In genomic region chr6:90315961-90316360, GRCm38 (mm10) we compare ENCODE assay signal across 25 mouse cellular contexts. TPM values are rescaled to one million over a fixed set of nuclear protein-coding genes. Genes with fewer than 3 reads are reported as not detected.
DNase-seq lines count a peak whose midpoint lies in the region; ATAC-seq lines count a peak whose summit lies in the region.
"Had no signal": no experiment of that assay in that cellular context is flagged by ENCODE, and none has a peak within 500 bp of the region (broad histone marks: within the 10 kb centered on the region; RNA-seq: fewer than 3 reads in every experiment).

No protein-coding gene starts in this region.

- ATAC-seq in embryonic facial prominence, embryonic 15.5 days (ENCODE audit: insufficient number of reproducible peaks, low FRiP score, low TSS enrichment, low read depth): peak; percentile 78
- ATAC-seq: forebrain, embryonic 15.5 days; intestine, embryonic 15.5 days had no signal

- no peak overlapping the region for H3K4me3 ChIP-seq in embryonic facial prominence, embryonic 15.5 days (replicated peaks)
- H3K4me3 ChIP-seq: forebrain, embryonic 15.5 days; heart, adult 2 months; heart, embryonic 15.5 days; hindbrain, embryonic 10.5 days; intestine, embryonic 15.5 days had no signal

- H3K9ac ChIP-seq in embryonic facial prominence, embryonic 15.5 days: no peak overlapping the region
- H3K9ac ChIP-seq: forebrain, embryonic 15.5 days; heart, embryonic 15.5 days; hindbrain, embryonic 14.5 days; intestine, embryonic 15.5 days had no signal

- H3K4me1 ChIP-seq in embryonic facial prominence, embryonic 15.5 days: no peaks in the 10 kb centered on the region
- H3K4me1 ChIP-seq: forebrain, embryonic 15.5 days; heart, embryonic 15.5 days; hindbrain, embryonic 10.5 days; intestine, embryonic 15.5 days had no signal

- H3K27ac ChIP-seq in embryonic facial prominence, embryonic 15.5 days (replicated peaks): no peak overlapping the region
- H3K27ac ChIP-seq: forebrain, embryonic 15.5 days; heart, adult 2 months; heart, embryonic 15.5 days; hindbrain, embryonic 10.5 days; hindbrain, embryonic 14.5 days; intestine, embryonic 15.5 days had no signal

- DNase-seq in heart, adult 11 months: peak; percentile 59
- no peak for DNase-seq in heart, postnatal 14 days
- peak; percentile 13 to 48 for DNase-seq in left cerebral cortex, postnatal 14 days (ENCODE audit: low spot score in 2 of 2)
- peak; percentile 7 for DNase-seq in right cerebral cortex, postnatal 25 days
- no peak for DNase-seq in gastrocnemius, postnatal 10 days
- DNase-seq in lung, postnatal 36 days: no peak
- DNase-seq: adrenal gland, adult 8-10 months; cerebellum, adult 11 months; cerebellum, adult 9-10 months; cerebellum, postnatal 36 days; heart, adult 2 months had no signal

- WGBS in embryonic facial prominence, embryonic 15.5 days: 79% methylated on average over 5 of the region's 5 CpGs

- intact Hi-C loops in heart, postnatal 14 days (cut with DNase I): no loop called here
- intact Hi-C loops in left cerebral cortex, postnatal 14 days (cut with DNase I): no loop called here

- H3K4me2 ChIP-seq in embryonic facial prominence, embryonic 15.5 days (replicated peaks): no peak overlapping the region
- H3K4me2 ChIP-seq: forebrain, embryonic 15.5 days; heart, embryonic 11.5 days; heart, embryonic 15.5 days; hindbrain, embryonic 14.5 days; intestine, embryonic 15.5 days had no signal

- no peaks in the 10 kb centered on the region for H3K27me3 ChIP-seq in embryonic facial prominence, embryonic 15.5 days
- H3K27me3 ChIP-seq: forebrain, embryonic 15.5 days; heart, embryonic 15.5 days; intestine, embryonic 15.5 days had no signal

- H3K36me3 ChIP-seq in embryonic facial prominence, embryonic 15.5 days: no peaks in the 10 kb centered on the region
- H3K36me3 ChIP-seq: forebrain, embryonic 15.5 days; G1E; heart, embryonic 15.5 days; hindbrain, embryonic 10.5 days; intestine, embryonic 15.5 days had no signal

- H3K9me3 ChIP-seq in embryonic facial prominence, embryonic 15.5 days (replicated peaks): no peaks in the 10 kb centered on the region
- H3K9me3 ChIP-seq: forebrain, embryonic 15.5 days; G1E; heart, embryonic 15.5 days; intestine, embryonic 15.5 days had no signal

RNA-seq across cellular contexts. Expression of gene Chst13, which starts 9.0 kb away (rescaled TPM):
- total RNA-seq in heart, postnatal 14 days (2021): under 1 TPM in 1 of 2 experiments, not detected in 1; 0.12 TPM
- 4.4 and 6.8 TPM in 2 replicates for polyA plus RNA-seq in embryonic facial prominence, embryonic 15.5 days (2015; fragmentation: Nextera tagmentation; extraction: Ambion mirVana)
- total RNA-seq in left cerebral cortex, postnatal 14 days (2021): not detected
- 1 to 10 TPM; 1.8 TPM for total RNA-seq in gastrocnemius, postnatal 10 days (2021)
- total RNA-seq: gastrocnemius, adult 8-10 months; gastrocnemius, postnatal 4 days; heart, adult 2 months; heart, postnatal 25 days had no signal
- polyA plus RNA-seq: forebrain, embryonic 15.5 days; heart, embryonic 15.5 days; hindbrain, embryonic 10.5 days; hindbrain, embryonic 14.5 days had no signal

RNA-seq across cellular contexts. Expression of gene BC048671, which starts 14.9 kb away (rescaled TPM):
- total RNA-seq in heart, postnatal 14 days (2021): not detected
- polyA plus RNA-seq in embryonic facial prominence, embryonic 15.5 days (2015; fragmentation: Nextera tagmentation; extraction: Ambion mirVana): not detected in 2 replicates
- total RNA-seq in left cerebral cortex, postnatal 14 days (2021): not detected
- total RNA-seq in gastrocnemius, postnatal 10 days (2021): not detected
- total RNA-seq: adrenal gland, adult 8-10 months; adrenal gland, postnatal 4 days; G1E; gastrocnemius, adult 8-10 months; gastrocnemius, postnatal 4 days; heart, adult 2 months; heart, postnatal 25 days had no signal
- polyA plus RNA-seq: brain, embryonic 14.5 days; forebrain, embryonic 11.5 days; forebrain, embryonic 15.5 days; G1E; heart, embryonic 11.5 days; heart, embryonic 15.5 days; hindbrain, embryonic 10.5 days; hindbrain, embryonic 14.5 days; intestine, embryonic 15.5 days had no signal

RNA-seq across cellular contexts. Expression of gene Uroc1, which starts 17.1 kb away (rescaled TPM):
- total RNA-seq in heart, postnatal 14 days (2021): not detected
- polyA plus RNA-seq in embryonic facial prominence, embryonic 15.5 days (2015; fragmentation: Nextera tagmentation; extraction: Ambion mirVana): 0.07 and 0.19 TPM in 2 replicates
- not detected for total RNA-seq in left cerebral cortex, postnatal 14 days (2021)
- not detected for total RNA-seq in gastrocnemius, postnatal 10 days (2021)
- total RNA-seq: G1E; heart, adult 2 months; heart, postnatal 25 days had no signal
- polyA plus RNA-seq: brain, embryonic 14.5 days; forebrain, embryonic 11.5 days; forebrain, embryonic 15.5 days; G1E; heart, adult 2 months; heart, embryonic 11.5 days; heart, embryonic 15.5 days; hindbrain, embryonic 10.5 days; hindbrain, embryonic 14.5 days had no signal

RNA-seq across cellular contexts. Expression of gene Zxdc, which starts 53.3 kb away (rescaled TPM):
- 10 to 100 TPM; 15.8 to 16.3 TPM for total RNA-seq in heart, postnatal 14 days (2021)
- 9.5 and 9.9 TPM in 2 replicates for polyA plus RNA-seq in embryonic facial prominence, embryonic 15.5 days (2015; fragmentation: Nextera tagmentation; extraction: Ambion mirVana)
- total RNA-seq in left cerebral cortex, postnatal 14 days (2021): 10 to 100 TPM; 23.3 to 24.1 TPM
- total RNA-seq in gastrocnemius, postnatal 10 days (2021): 10 to 100 TPM; 14.3 to 16.9 TPM

Comparison
In these comparisons a context has a peak if more than half of its experiments do, and no peak if none do; other contexts are left out.
1. DNase-seq: peak in heart, adult 11 months (single experiment), left cerebral cortex, postnatal 14 days (2 of 2) and right cerebral cortex, postnatal 25 days (single experiment); none in heart, postnatal 14 days (0 of 2), gastrocnemius, postnatal 10 days (single experiment) and lung, postnatal 36 days (single experiment).